Mouse (Mus musculus) testis, adult 2 months (tissue): ENCODE results near the gene Kcnmb2.

Source experiments
- CTCF ChIP-seq: fragments of 200-500 bp; IDR thresholded peaks from 2 replicates; pipeline ENCODE4 v1.5.1; 2012; ENCODE audit warnings: low read depth, mild to moderate bottlenecking, inconsistent platforms, low read length, moderate library complexity; ENCODE audit not compliant: control insufficient read depth, insufficient read depth, insufficient replicate concordance
- POLR2A ChIP-seq: fragments of 200-500 bp; IDR thresholded peaks from 2 replicates; pipeline ENCODE4 v1.6.1; 2012; ENCODE audit warnings: low read depth, mild to moderate bottlenecking, inconsistent platforms, low read length, moderate library complexity; ENCODE audit not compliant: control insufficient read depth

GRCm38 (mm10) chr3:32062685-32063084, 160.4 kb downstream of the Kcnmb2 start:
- TF ChIP-seq CTCF (no peak), POLR2A (no peak)
